Mouse (Mus musculus) heart, postnatal 0 days (tissue): ENCODE results near the gene Klf11.

Experiments
- CTCF ChIP-seq: IDR thresholded peaks from 2 replicates; pipeline ENCODE4 v1.5.1; 2016; ENCODE audit warnings: antibody characterized with exemption, control low read depth, low read depth
- EP300 ChIP-seq: IDR thresholded peaks from 2 replicates; pipeline ENCODE4 v1.6.1; 2016; ENCODE audit warnings: antibody characterized with exemption, low read depth

GRCm38 (mm10) chr12:24615140-24615539 is 35.9 kb upstream of the Klf11 start:
- TF ChIP-seq CTCF, result no peak
- no peak for TF ChIP-seq EP300
